Mouse (Mus musculus) Muller cell, postnatal 12 days (primary cell): Measurements from ENCODE around the gene Rsf1.

ENCODE experiments used
- DNase-seq: peaks from one replicate; pipeline ENCODE4 v3.0.0-alpha.2; 2015; ENCODE audit errors: inconsistent ontology term

Gene Rsf1

GRCm38 (mm10) chr7:97725401-97725800 lies 145.7 kb downstream of the Rsf1 start:
- DNase-seq: no peak

GRCm38 (mm10) chr7:97726080-97726479 lies 146.4 kb downstream of the Rsf1 start:
- DNase-seq: no peak

DNA sequence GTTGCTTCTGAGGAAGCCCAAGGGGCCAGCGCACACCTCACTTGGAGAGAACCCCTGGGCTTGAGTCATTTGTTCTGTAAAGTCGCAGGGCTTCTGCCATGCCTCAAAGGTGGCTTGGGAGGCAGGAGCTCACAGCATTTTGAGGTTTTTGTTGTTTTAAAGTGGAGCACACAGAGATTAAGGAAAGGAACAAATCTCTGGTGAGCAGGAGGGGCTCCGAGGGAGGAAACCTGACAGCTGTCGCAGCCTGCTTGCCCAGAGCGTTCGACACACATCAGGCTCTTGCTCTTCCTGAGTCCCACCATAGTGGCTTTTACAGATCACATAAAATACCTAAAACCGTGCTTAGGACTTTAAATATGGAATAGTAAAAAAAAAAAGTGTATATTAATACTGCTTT lies 147.1 kb downstream of the Rsf1 start:
- no peak for DNase-seq

DNA sequence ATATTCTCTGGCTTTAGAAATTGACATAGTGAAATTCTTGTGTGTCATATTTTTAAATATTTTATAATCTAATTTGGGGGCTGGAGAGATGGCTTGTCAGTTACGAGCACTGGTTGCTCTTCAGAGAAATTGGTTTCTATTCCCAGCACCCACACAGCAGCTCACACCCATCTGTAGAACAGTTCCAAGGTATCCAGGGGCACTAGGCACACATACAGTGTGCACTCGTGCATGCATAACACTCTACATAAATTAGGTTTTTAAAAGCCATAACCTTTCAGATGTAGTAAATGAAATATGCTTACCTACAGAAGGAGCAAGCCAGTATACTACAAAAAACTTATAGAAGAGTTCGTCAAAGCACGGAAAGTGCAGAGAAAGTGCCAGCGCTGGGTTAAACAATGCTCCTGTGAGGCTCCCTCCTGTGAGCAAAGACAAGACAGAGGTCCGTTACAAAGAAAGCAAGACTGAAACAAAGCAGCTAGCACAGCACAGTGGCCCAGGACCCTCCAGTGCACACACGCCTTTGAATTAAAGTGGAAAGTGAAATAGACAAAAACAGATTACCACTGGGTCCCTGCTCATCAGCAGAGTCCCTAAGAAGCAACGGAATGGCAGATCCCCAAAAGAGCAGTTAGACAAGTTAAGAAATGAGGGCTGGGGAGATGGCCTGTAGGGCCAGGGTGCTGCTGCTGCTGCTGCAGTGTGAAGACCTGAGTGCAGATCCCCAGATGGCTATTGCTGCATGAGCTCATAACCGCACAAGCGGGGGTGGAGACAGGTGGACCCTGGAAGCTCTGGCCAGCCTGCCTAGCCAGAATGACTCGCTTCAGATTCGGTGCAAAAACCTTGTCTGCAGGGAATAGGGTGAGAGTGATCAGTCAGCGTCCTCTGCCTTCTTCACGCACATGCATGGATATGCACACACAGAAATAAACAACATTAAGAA lies 149.3 kb downstream of the Rsf1 start:
- DNase-seq: no peak

GRCm38 (mm10) chr7:97730427-97730826 lies 150.7 kb downstream of the Rsf1 start:
- DNase-seq: no peak

DNA sequence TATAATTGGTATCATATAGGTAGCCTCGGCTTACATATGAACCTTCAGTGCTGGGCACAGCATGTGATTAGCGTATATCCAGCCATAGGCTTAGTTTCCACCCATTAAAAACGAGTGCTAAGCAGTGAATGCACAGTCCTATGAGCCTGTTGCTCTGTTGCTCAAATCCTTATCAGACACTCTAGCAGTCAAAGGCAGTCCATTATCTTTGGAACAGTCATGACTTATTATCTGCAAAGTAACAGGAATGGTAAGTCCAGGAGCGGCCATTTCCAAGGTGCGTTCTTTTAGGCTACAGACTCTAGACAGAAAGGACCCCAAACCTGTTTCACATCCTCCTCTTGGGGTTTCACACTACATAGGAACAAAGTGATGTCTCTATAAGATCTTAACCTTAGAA lies 153.9 kb downstream of the Rsf1 start:
- DNase-seq: no peak

- no peak for DNase-seq
Observed at GRCm38 (mm10) chr7:97735021-97735420, 155.3 kb downstream of the Rsf1 start.

DNA sequence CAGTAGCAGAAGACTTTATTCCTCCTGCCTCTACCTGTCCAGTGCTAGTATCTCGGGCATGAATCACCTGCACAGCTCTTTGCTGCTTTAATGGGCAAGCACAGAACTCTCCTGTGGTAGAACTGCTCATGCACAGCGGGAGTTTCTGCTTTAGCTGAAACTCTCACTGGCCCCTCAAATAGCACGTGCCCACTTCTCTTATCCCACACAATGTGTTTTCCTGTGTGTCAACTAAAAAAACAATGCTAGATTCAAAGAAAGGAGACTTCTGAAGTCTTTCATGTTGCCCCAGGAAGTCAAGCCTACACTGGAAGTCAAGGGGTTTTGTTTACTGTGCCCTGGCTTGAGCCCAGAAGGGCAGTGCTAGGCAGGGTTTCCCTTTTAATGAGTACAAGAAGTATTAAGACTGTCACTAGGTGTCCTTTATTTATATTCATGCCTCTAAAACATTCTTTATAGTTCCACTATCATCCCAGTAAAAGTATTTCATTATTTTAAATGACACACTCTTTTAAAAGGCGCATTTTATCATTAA lies 156.3 kb downstream of the Rsf1 start:
- DNase-seq: no peak

DNA sequence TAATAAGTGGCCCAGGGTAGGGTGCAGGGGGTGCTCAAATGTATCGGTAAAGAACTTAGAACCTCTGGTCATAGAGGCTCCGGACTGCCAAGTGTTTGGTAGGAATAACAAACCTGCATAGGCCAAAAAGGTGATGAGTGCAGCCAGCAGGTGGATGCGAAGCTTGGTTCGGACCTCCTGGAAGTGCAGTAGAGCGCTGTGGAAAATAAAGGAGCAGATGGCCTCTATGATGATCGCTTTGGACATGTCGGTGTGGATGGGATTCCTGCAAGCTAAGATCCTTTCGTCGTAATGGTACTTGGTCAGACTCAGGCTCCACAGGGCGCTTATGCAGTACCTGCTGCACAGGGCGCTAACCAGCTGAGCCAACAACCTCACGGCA lies 157.6 kb downstream of the Rsf1 start:
- no peak for DNase-seq

- peak; percentile 93 for DNase-seq
Observed at GRCm38 (mm10) chr7:97737638-97738456, 158.2 kb downstream of the Rsf1 start, which contains the start of gene Aqp11. Gene Aqp11, minus strand, starts transcription at chr7:97738289.

- DNase-seq: no peak
Observed at GRCm38 (mm10) chr7:97740948-97741347, 161.3 kb downstream of the Rsf1 start.

DNA sequence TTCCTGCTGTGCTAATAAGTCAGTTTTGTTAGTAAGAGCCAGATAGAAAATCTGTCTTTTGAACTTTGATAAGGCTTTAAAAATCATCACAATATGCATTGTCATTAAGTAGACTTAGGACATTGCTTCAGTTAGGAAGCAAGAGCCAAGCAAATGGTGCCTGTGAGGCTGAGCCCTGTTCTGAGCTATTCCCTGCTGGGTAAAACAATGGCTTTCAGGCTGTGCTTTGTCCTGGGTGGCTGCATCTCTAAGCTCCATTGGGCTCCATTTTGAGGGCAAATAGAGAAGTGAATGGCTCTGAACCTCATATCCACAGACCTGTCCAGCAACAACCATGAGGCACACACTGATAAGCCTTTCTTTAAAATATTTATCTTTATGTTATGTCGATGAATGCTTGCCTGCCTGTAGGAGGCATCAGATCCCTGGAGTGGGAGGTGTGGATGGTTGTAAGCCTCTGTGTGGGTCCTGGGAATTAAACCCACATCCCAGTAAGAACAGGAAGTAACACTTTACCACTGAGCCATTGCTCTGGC lies 162.1 kb downstream of the Rsf1 start:
- DNase-seq: no peak
